Mouse (Mus musculus) testis, postnatal 14 days (tissue): ENCODE measurements around the gene Ust.

Experiments used
- DNase-seq: peaks from one replicate; pipeline ENCODE4 v3.0.0; 2021; ENCODE audit warnings: low spot score

The Ust gene

DNA sequence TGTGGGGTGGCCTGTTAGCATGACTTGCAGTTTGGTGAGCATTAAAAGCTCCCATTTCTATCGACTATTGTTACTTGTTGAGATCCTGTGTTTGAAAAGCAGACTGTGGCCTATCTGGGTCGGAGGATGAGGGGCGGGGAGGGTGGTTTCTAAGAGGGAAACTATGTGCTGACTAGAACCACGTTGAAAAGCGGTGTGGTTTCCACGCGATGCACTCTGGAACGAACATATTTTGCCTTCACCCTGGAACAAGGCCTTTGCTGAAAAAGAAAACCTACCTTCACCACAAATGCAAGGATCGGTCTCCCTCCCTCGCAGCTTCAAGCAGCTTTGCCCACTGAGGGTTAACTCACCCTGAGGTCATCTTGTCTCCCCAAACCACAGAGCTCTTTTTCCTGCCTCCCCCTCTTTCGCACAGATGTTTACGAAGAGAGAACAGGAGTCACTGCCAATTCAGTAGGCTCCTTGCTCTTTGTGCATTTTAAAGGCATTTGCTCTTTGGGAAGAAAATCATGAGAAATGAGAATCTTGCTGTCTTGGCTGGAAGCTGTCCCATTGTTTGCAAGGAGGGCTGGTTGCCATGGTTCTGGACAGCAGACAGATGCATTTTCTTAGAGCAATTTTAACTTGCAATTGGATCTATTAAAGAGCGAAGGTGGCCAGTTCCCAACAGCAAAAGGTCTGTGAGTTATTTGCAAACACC is 342.1 kb downstream of the Ust start:
- DNase-seq, result no peak

DNA sequence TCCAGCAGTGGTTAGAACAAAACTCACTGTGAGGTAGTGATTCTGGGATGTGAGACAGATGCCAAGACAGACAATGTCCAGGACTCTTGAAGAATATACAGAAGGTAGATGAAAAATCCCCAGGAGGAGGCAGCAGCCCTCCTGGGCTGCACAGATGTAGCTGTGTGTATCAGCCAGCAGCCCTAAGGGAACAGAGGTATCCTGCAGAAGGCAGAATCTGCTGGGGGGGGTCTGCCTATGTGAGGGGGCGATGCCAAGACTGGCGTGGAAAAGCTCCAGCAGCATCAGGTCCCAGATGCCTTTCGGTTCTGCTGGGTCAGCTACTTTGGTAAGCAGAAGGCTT is 342.6 kb downstream of the Ust start:
- DNase-seq, result no peak

DNA sequence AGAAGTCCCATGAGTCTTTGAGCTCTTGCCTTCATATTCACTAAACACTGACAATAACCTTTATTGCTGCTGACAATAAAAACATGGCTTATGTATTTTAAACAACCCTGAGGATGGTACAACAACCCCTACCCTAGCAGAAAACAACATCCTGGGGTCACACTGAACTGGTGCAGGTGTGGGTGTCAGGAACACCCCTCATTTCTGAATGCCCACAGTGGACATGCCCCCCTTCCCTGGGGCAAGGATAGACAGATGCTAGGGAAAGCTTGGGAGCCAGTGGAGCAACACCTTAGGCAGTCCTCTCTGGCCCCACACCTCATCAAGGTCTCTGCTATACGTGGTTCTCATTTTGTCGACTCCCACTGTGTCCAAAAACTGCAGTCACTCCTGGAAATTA is 343.9 kb downstream of the Ust start:
- DNase-seq, result no peak

- no peak for DNase-seq
Observed at GRCm38 (mm10) chr10:8174230-8174629, 344.4 kb downstream of the Ust start.

GRCm38 (mm10) chr10:8173032-8173431 is 345.6 kb downstream of the Ust start:
- no peak for DNase-seq

DNA sequence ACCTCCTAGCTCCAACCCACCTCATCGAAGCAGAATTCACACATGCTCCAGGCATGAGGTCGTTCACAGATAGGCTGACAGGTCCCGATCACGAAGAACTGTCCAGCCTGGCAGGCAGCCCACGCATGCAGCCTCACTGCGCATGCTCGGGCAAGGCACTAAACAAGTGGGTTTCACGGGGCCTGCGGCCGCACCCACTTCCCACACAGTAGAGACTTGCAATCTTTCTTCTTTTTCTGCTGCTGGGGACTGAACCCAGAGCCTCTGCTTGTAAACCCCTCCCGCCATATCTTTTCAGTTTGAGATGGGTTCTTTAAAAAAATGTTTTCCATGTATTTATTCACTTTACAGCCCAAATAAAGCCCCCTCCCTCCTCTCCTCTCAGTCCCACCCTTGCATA is 347.1 kb downstream of the Ust start:
- DNase-seq, result no peak
